5 mouse cellular contexts compared by ENCODE assay signal in the genomic region with DNA sequence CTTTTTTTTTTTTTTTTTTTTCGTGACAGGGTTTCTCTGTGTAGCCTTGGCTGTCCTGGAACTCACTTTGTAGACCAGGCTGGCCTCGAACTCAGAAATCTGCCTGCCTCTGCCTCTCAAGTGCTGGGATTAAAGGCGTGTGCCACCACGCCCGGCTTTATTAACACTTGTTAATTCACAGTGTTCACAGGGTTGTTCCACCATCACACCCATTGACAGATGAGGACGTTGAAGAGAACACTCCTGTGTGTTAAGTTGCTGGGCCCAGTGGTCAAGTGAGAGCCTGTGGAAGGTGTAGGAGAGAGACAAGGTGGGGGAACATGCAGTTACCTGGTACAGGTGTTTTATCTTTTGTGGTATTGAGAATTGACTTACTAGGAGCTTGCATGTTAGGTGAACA. TPM values are rescaled to one million over a fixed set of nuclear protein-coding genes. Genes with fewer than 3 reads are reported as not detected.
"Had no signal": no experiment of that assay in that cellular context is flagged by ENCODE, and none has a peak within 500 bp of the region (broad histone marks: within the 10 kb centered on the region; RNA-seq: fewer than 3 reads in every experiment).

No protein-coding gene starts in this region.

RNA-seq across cellular contexts. Expression of a gene that starts 11.2 kb away (rescaled TPM):
- total RNA-seq: neutrophil, adult 5-6 weeks had no signal
- polyA plus RNA-seq: limb, embryonic 11.5 days; liver, embryonic 14.5 days; midbrain, embryonic 10.5 days; thymus, postnatal 0 days had no signal
